Mouse (Mus musculus) gastrocnemius, postnatal 25 days (tissue): ENCODE results near the gene Obp2b. TPM values are rescaled to one million over a fixed set of nuclear protein-coding genes. Genes with fewer than 3 reads are reported as not detected.
"Not testable (repeated sequence)": the region's sequence is repeated elsewhere in the genome, so short reads cannot be mapped to it uniquely, and the experiment has no call there.

Experiments
- DNase-seq: peaks from one replicate; pipeline ENCODE4 v3.0.0; 2022
- long read RNA-seq, 2 experiments: library from polyadenylated mRNA; stranded (forward); transcript quantifications; one replicate each; pipeline ENCODE4 v2.0.0; 2021
- total RNA-seq, 2 experiments: library from RNA; stranded (reverse); gene quantifications; 1 replicate in 1 of 2; 2 replicates in 1 of 2; pipeline ENCODE4 v1.2.3; 2021

Obp2b gene
- not detected for total RNA-seq
- long read RNA-seq, experiment 1: 0 reads
- long read RNA-seq, experiment 2: 0 reads

GRCm38 (mm10) chr2:25736709-25737108 lies at the start of gene Obp2b:
Gene Obp2b (plus strand): TSS chr2:25737009.
- not testable (repeated sequence) for DNase-seq

- peak; percentile 21 for DNase-seq
Measured at GRCm38 (mm10) chr2:25694605-25695004, 42.2 kb upstream of the Obp2b start.

GRCm38 (mm10) chr2:25696951-25697350 lies 39.9 kb upstream of the Obp2b start:
- DNase-seq: no peak

GRCm38 (mm10) chr2:25698696-25699095 lies 38.1 kb upstream of the Obp2b start:
- DNase-seq: no peak

GRCm38 (mm10) chr2:25699743-25700142 lies 37.1 kb upstream of the Obp2b start, which contains the start of gene Obp2a:
Gene Obp2a (plus strand): TSS chr2:25700043.
- DNase-seq: not testable (repeated sequence)

GRCm38 (mm10) chr2:25701001-25701400 lies 35.8 kb upstream of the Obp2b start:
- DNase-seq: no peak

- no peak for DNase-seq
Measured at GRCm38 (mm10) chr2:25703706-25704105, 33.1 kb upstream of the Obp2b start.

- DNase-seq: peak; percentile 78
Measured at GRCm38 (mm10) chr2:25706643-25707481, 29.9 kb upstream of the Obp2b start, which contains the start of gene Bmyc. Gene Bmyc (plus strand): TSS chr2:25706739.

GRCm38 (mm10) chr2:25708121-25708520 lies 28.7 kb upstream of the Obp2b start:
- DNase-seq: peak; percentile 42

- not testable (repeated sequence) for DNase-seq
Measured at GRCm38 (mm10) chr2:25709056-25709455, 27.8 kb upstream of the Obp2b start.

- not testable (repeated sequence) for DNase-seq
Measured at GRCm38 (mm10) chr2:25709791-25710190, 27.0 kb upstream of the Obp2b start.

GRCm38 (mm10) chr2:25711641-25712040 lies 25.2 kb upstream of the Obp2b start:
- DNase-seq: not testable (repeated sequence)

- no peak for DNase-seq
Measured at GRCm38 (mm10) chr2:25717222-25717621, 19.6 kb upstream of the Obp2b start.

- no peak for DNase-seq
Measured at GRCm38 (mm10) chr2:25733199-25733930, 3.4 kb upstream of the Obp2b start.

GRCm38 (mm10) chr2:25741671-25742070 lies 4.9 kb downstream of the Obp2b start:
- no peak for DNase-seq

GRCm38 (mm10) chr2:25754201-25754600 lies 17.4 kb downstream of the Obp2b start:
- no peak for DNase-seq

- no peak for DNase-seq
Measured at GRCm38 (mm10) chr2:25758064-25758625, 21.3 kb downstream of the Obp2b start.

GRCm38 (mm10) chr2:25765269-25765668 lies 28.5 kb downstream of the Obp2b start, which contains the start of gene Lcn3:
Gene Lcn3 (plus strand): TSS chr2:25765569.
- DNase-seq: no peak

- DNase-seq: no peak
Measured at GRCm38 (mm10) chr2:25767764-25768163, 31.0 kb downstream of the Obp2b start.

- DNase-seq: no peak
Measured at GRCm38 (mm10) chr2:25773507-25773906, 36.7 kb downstream of the Obp2b start.

- DNase-seq: no peak
Measured at GRCm38 (mm10) chr2:25774640-25775039, 37.8 kb downstream of the Obp2b start.

GRCm38 (mm10) chr2:25775991-25776390 lies 39.2 kb downstream of the Obp2b start:
- DNase-seq: no peak

- no peak for DNase-seq
Measured at GRCm38 (mm10) chr2:25776717-25777116, 39.9 kb downstream of the Obp2b start, which contains the start of gene Lcn11. Gene Lcn11 (plus strand): TSS chr2:25777017.
